Mouse (Mus musculus) megakaryocyte, embryonic 14.5 days (primary cell): ENCODE results near the gene Akap13. TPM values are rescaled to one million over a fixed set of nuclear protein-coding genes. Genes with fewer than 3 reads are reported as not detected.

ENCODE experiments used
- H3K27me3 ChIP-seq: replicated peaks from 2 replicates; pipeline ENCODE3; 2012; ENCODE audit warnings: inconsistent platforms
- H3K36me3 ChIP-seq: replicated peaks from 2 replicates; pipeline ENCODE3; 2012; ENCODE audit warnings: low read length, inconsistent platforms, mixed read lengths
- H3K4me1 ChIP-seq: 2 replicates; pipeline ENCODE4 v1.6.1; 2012; ENCODE audit warnings: inconsistent platforms
- H3K4me3 ChIP-seq: replicated peaks from 2 replicates; pipeline ENCODE3; 2012; ENCODE audit warnings: moderate library complexity, mild to moderate bottlenecking, inconsistent platforms
- H3K9me3 ChIP-seq: 2 replicates; pipeline ENCODE4 v1.6.1; 2012; ENCODE audit warnings: inconsistent platforms
- FLI1 ChIP-seq: IDR thresholded peaks from 2 replicates; pipeline ENCODE4 v1.6.1; 2012; ENCODE audit warnings: low read length, inconsistent platforms, mixed read lengths
- GATA1 ChIP-seq: IDR thresholded peaks from 3 replicates; pipeline ENCODE4 v1.6.1; 2012; ENCODE audit warnings: mixed read lengths, low read length, inconsistent platforms, borderline replicate concordance
- polyA plus RNA-seq: library from polyadenylated mRNA; stranded (reverse); fragments of >175 nt; gene quantifications from 2 replicates; pipeline ENCODE4 v1.2.3, GENCODE M21; 2012; ENCODE audit warnings: low replicate concordance; ENCODE audit not compliant: insufficient read depth

Gene Akap13
- polyA plus RNA-seq, 1 experiment: 9.5 TPM

GRCm38 (mm10) chr7:75420927-75421326 is 34.4 kb upstream of the Akap13 start:
- Histone ChIP-seq H3K4me3 (no peak overlapping the region), H3K27me3 (peaks cover 2% of the 10 kb centered on the region), H3K36me3 (no peaks in the 10 kb centered on the region), H3K4me1 (peaks cover 8% of the 10 kb centered on the region), H3K9me3 (no peaks in the 10 kb centered on the region)
- TF ChIP-seq GATA1 (no peak), FLI1 (no peak)

- H3K27me3 ChIP-seq: peaks cover 2% of the 10 kb centered on the region
- H3K4me1 ChIP-seq: peaks cover 3% of the 10 kb centered on the region; the same call in 1 of the 2 replicates
- no peak for TF ChIP-seq FLI1
- TF ChIP-seq GATA1: no peak
- no peak overlapping the region for H3K4me3 ChIP-seq
- no peaks in the 10 kb centered on the region for H3K9me3 ChIP-seq
- no peaks in the 10 kb centered on the region for H3K36me3 ChIP-seq
These were observed 31.2 kb upstream of the Akap13 start for GRCm38 (mm10) chr7:75424121-75424520.

GRCm38 (mm10) chr7:75427322-75427721 is 28.0 kb upstream of the Akap13 start:
- Histone ChIP-seq H3K27me3 (peaks cover 2% of the 10 kb centered on the region), H3K36me3 (no peaks in the 10 kb centered on the region), H3K4me3 (no peak overlapping the region), H3K9me3 (no peaks in the 10 kb centered on the region), H3K4me1 (peaks cover 8% of the 10 kb centered on the region)
- TF ChIP-seq GATA1 (no peak), FLI1 (no peak)

GRCm38 (mm10) chr7:75428913-75429312 is 26.4 kb upstream of the Akap13 start:
- Histone ChIP-seq H3K4me1 (peaks cover 14% of the 10 kb centered on the region), H3K36me3 (no peaks in the 10 kb centered on the region), H3K4me3 (no peak overlapping the region), H3K9me3 (no peaks in the 10 kb centered on the region), H3K27me3 (peaks cover 4% of the 10 kb centered on the region)
- TF ChIP-seq GATA1 (no peak), FLI1 (no peak)

GRCm38 (mm10) chr7:75430550-75430949 is 24.8 kb upstream of the Akap13 start:
- TF ChIP-seq GATA1: no peak
- Histone ChIP-seq H3K4me3 (no peak overlapping the region), H3K27me3 (peaks cover 2% of the 10 kb centered on the region), H3K36me3 (no peaks in the 10 kb centered on the region), H3K4me1 (peaks cover 15% of the 10 kb centered on the region), H3K9me3 (no peaks in the 10 kb centered on the region)

- TF ChIP-seq GATA1 (no peak), FLI1 (no peak)
- Histone ChIP-seq H3K9me3 (no peaks in the 10 kb centered on the region), H3K27me3 (peaks cover 2% of the 10 kb centered on the region), H3K4me3 (no peak overlapping the region), H3K4me1 (peaks cover 15% of the 10 kb centered on the region), H3K36me3 (no peaks in the 10 kb centered on the region)
These were observed 24.3 kb upstream of the Akap13 start for GRCm38 (mm10) chr7:75431043-75431442.

GRCm38 (mm10) chr7:75432046-75432445 is 23.3 kb upstream of the Akap13 start:
- TF ChIP-seq GATA1 (no peak), FLI1 (no peak)
- H3K4me3 ChIP-seq: no peak overlapping the region
- H3K4me1 ChIP-seq: peaks cover 15% of the 10 kb centered on the region
- H3K36me3 ChIP-seq: no peaks in the 10 kb centered on the region
- 0 out of 2 replicates have a peak, but pooled peaks cover 2% of the 10 kb centered on the region for H3K9me3 ChIP-seq
- H3K27me3 ChIP-seq: peaks cover 2% of the 10 kb centered on the region

- peaks cover 14% of the 10 kb centered on the region for H3K4me1 ChIP-seq
- peaks cover 15% of the 10 kb centered on the region; the same call in 1 of the 2 replicates for H3K9me3 ChIP-seq
- TF ChIP-seq GATA1 (no peak), FLI1 (no peak)
- no peaks in the 10 kb centered on the region for H3K36me3 ChIP-seq
- H3K4me3 ChIP-seq: no peak overlapping the region
- peaks cover 2% of the 10 kb centered on the region for H3K27me3 ChIP-seq
These were observed 18.7 kb upstream of the Akap13 start for GRCm38 (mm10) chr7:75436413-75437174.

GRCm38 (mm10) chr7:75439570-75439969 is 15.8 kb upstream of the Akap13 start:
- peaks cover 17% of the 10 kb centered on the region; the same call in 1 of the 2 replicates for H3K9me3 ChIP-seq
- TF ChIP-seq FLI1 (no peak), GATA1 (no peak)
- no peak overlapping the region for H3K4me3 ChIP-seq
- H3K36me3 ChIP-seq: no peaks in the 10 kb centered on the region
- no peaks in the 10 kb centered on the region for H3K4me1 ChIP-seq
- H3K27me3 ChIP-seq: no peaks in the 10 kb centered on the region

GRCm38 (mm10) chr7:75440241-75440640 is 15.1 kb upstream of the Akap13 start:
- H3K27me3 ChIP-seq: no peaks in the 10 kb centered on the region
- TF ChIP-seq FLI1 (no peak), GATA1 (no peak)
- no peaks in the 10 kb centered on the region for H3K36me3 ChIP-seq
- H3K4me3 ChIP-seq: no peak overlapping the region
- H3K4me1 ChIP-seq: no peaks in the 10 kb centered on the region
- peaks cover 17% of the 10 kb centered on the region; the same call in 1 of the 2 replicates for H3K9me3 ChIP-seq

- H3K27me3 ChIP-seq: no peaks in the 10 kb centered on the region
- TF ChIP-seq GATA1 (no peak), FLI1 (no peak)
- no peaks in the 10 kb centered on the region for H3K4me1 ChIP-seq
These were observed 13.4 kb upstream of the Akap13 start for GRCm38 (mm10) chr7:75441947-75442346.

More at GRCm38 (mm10) chr7:75441947-75442346, 13.4 kb upstream of the Akap13 start:
- no peak overlapping the region for H3K4me3 ChIP-seq
- peaks cover 16% of the 10 kb centered on the region; the same call in 1 of the 2 replicates for H3K9me3 ChIP-seq
- no peaks in the 10 kb centered on the region for H3K36me3 ChIP-seq
